Mouse (Mus musculus): ENCODE results near the gene Pla2g15. TPM values are rescaled to one million over a fixed set of nuclear protein-coding genes. Genes with fewer than 3 reads are reported as not detected.
A peak's percentile ranks its signal among the peaks of the same experiment; 100 is the strongest.
"Not testable (repeated sequence)": the region's sequence is repeated elsewhere in the genome, so short reads cannot be mapped to it uniquely, and the experiment has no call there.

Pla2g15 gene
- total RNA-seq, 4 experiments from 2014 or later, result 28.2 to 36.0 (median 29.8) TPM

GRCm38 (mm10) chr8:106168356-106169016, 18.3 kb downstream of the Pla2g15 start, which contains the start of gene Slc7a6:
TSS of gene Slc7a6 (plus strand) at chr8:106168857.
- peak; percentile 69 to 85 for DNase-seq (ENCODE audit: low spot score in 2 of 2)

GRCm38 (mm10) chr8:106169017-106169933, 19.1 kb downstream of the Pla2g15 start:
- DNase-seq (ENCODE audit: low spot score in 2 of 2), result peak in 1 of 2 experiments; percentile 75

- no peak for DNase-seq (ENCODE audit: low spot score in 2 of 2)
Observed at GRCm38 (mm10) chr8:106169934-106170480, 19.8 kb downstream of the Pla2g15 start.

- no peak for DNase-seq (ENCODE audit: low spot score in 2 of 2)
Observed at GRCm38 (mm10) chr8:106173566-106173965, 23.4 kb downstream of the Pla2g15 start.

GRCm38 (mm10) chr8:106176891-106177290, 26.7 kb downstream of the Pla2g15 start:
- DNase-seq (ENCODE audit: low spot score in 2 of 2), result no peak

GRCm38 (mm10) chr8:106177594-106177993, 27.4 kb downstream of the Pla2g15 start:
- DNase-seq (ENCODE audit: low spot score in 2 of 2), result no peak

GRCm38 (mm10) chr8:106178428-106178827, 28.2 kb downstream of the Pla2g15 start:
- no peak for DNase-seq (ENCODE audit: low spot score in 2 of 2)

GRCm38 (mm10) chr8:106185628-106186270, 35.5 kb downstream of the Pla2g15 start:
- DNase-seq (ENCODE audit: low spot score in 2 of 2), result peak; percentile 37 to 54

GRCm38 (mm10) chr8:106186394-106186793, 36.2 kb downstream of the Pla2g15 start:
- DNase-seq (ENCODE audit: low spot score in 2 of 2), result no peak

GRCm38 (mm10) chr8:106189162-106189561, 39.0 kb downstream of the Pla2g15 start:
- no peak for DNase-seq (ENCODE audit: low spot score in 2 of 2)

GRCm38 (mm10) chr8:106191639-106192038, 41.4 kb downstream of the Pla2g15 start:
- DNase-seq (ENCODE audit: low spot score in 2 of 2), result no peak

GRCm38 (mm10) chr8:106193162-106193561, 43.0 kb downstream of the Pla2g15 start:
- DNase-seq (ENCODE audit: low spot score in 2 of 2), result no peak

- DNase-seq (ENCODE audit: low spot score in 2 of 2), result no peak
Observed at GRCm38 (mm10) chr8:106194062-106194461, 43.9 kb downstream of the Pla2g15 start.

- DNase-seq (ENCODE audit: low spot score in 2 of 2), result no peak
Observed at GRCm38 (mm10) chr8:106198741-106199140, 48.5 kb downstream of the Pla2g15 start.

GRCm38 (mm10) chr8:106199596-106199995, 49.4 kb downstream of the Pla2g15 start:
- DNase-seq (ENCODE audit: low spot score in 2 of 2), result not testable (repeated sequence)

- DNase-seq (ENCODE audit: low spot score in 2 of 2), result peak in 1 of 2 experiments; percentile 32
Observed at GRCm38 (mm10) chr8:106210035-106210731, 60.0 kb downstream of the Pla2g15 start.

- DNase-seq (ENCODE audit: low spot score in 2 of 2), result peak; percentile 91 to 94
Observed at GRCm38 (mm10) chr8:106210821-106211345, 60.7 kb downstream of the Pla2g15 start, which contains the start of the genes Slc7a6os and Prmt7. TSS of gene Slc7a6os (minus strand) at chr8:106210935. TSS of gene Prmt7 (plus strand) at chr8:106210936.

- DNase-seq (ENCODE audit: low spot score in 2 of 2), result no peak
Observed at GRCm38 (mm10) chr8:106211421-106211820, 61.2 kb downstream of the Pla2g15 start.

- no peak for DNase-seq (ENCODE audit: low spot score in 2 of 2)
Observed at GRCm38 (mm10) chr8:106213959-106214358, 63.8 kb downstream of the Pla2g15 start.
